Mouse (Mus musculus) G1E (cell line): Measurements from ENCODE around the gene Sh2d1b1. TPM values are rescaled to one million over a fixed set of nuclear protein-coding genes. Genes with fewer than 3 reads are reported as not detected.

Source experiments
- ATAC-seq: 2 replicates; pipeline ENCODE4 v1.8.0; 2016; ENCODE audit warnings: mild to moderate bottlenecking; ENCODE audit not compliant: insufficient number of reproducible peaks, poor library complexity, low FRiP score, severe bottlenecking; ENCODE audit errors: extremely low read depth
- DNase-seq: peaks from one replicate; pipeline ENCODE4 v3.0.0; 2012; ENCODE audit warnings: low spot score
- H3K27me3 ChIP-seq: 2 replicates; pipeline ENCODE4 v1.6.1; 2012; ENCODE audit warnings: mild to moderate bottlenecking, low read length, inconsistent platforms; ENCODE audit not compliant: insufficient read depth
- H3K36me3 ChIP-seq: replicated peaks from 2 replicates; pipeline ENCODE3; 2012; ENCODE audit warnings: mild to moderate bottlenecking, inconsistent platforms
- H3K4me1 ChIP-seq: 2 replicates; pipeline ENCODE4 v1.6.1; 2012; ENCODE audit warnings: low read depth, low read length, inconsistent platforms, mixed read lengths; ENCODE audit not compliant: insufficient read depth
- H3K4me3 ChIP-seq: 2 replicates; pipeline ENCODE4 v1.5.1; 2012; ENCODE audit warnings: low read depth, mild to moderate bottlenecking, inconsistent platforms, low read length, moderate library complexity, mixed read lengths
- H3K9me3 ChIP-seq: replicated peaks from 2 replicates; pipeline ENCODE4 v1.6.1; 2012; ENCODE audit warnings: inconsistent platforms
- CTCF ChIP-seq: IDR thresholded peaks from 2 replicates; pipeline ENCODE4 v1.5.1; 2012; ENCODE audit warnings: low read depth, low read length, inconsistent platforms, mixed read lengths
- GATA1 ChIP-seq: IDR thresholded peaks from 2 replicates; pipeline ENCODE4 v1.6.1; 2012; ENCODE audit warnings: borderline replicate concordance, low read length, inconsistent platforms, mixed read lengths
- GATA2 ChIP-seq: IDR thresholded peaks from 2 replicates; pipeline ENCODE4 v1.6.1; 2012; ENCODE audit warnings: low read depth, low read length, inconsistent platforms, borderline replicate concordance
- POLR2AphosphoS5 ChIP-seq: IDR thresholded peaks from 2 replicates; pipeline ENCODE4 v1.6.1; 2012; ENCODE audit warnings: low read depth, low read length, inconsistent platforms; ENCODE audit not compliant: insufficient replicate concordance
- TAL1 ChIP-seq: conservative IDR thresholded peaks from 2 replicates; pipeline ENCODE4 v1.6.1; 2012; ENCODE audit warnings: low read depth, low read length, inconsistent platforms, mixed read lengths
- polyA plus RNA-seq: library from polyadenylated mRNA; stranded (reverse); fragments of >175 nt; gene quantifications from 2 replicates; pipeline ENCODE4 v1.2.3, GENCODE M21; 2012
- total RNA-seq, 2 experiments: library from RNA; stranded (forward) in 1 of 2; stranded (reverse) in 1 of 2; fragments of 200-1000 nt in 1 of 2; fragments of >200 nt in 1 of 2; fragmentation: Nextera tagmentation in 1 of 2; gene quantifications; 2 replicates each; pipeline ENCODE4 v1.2.3; 2014 to 2017

The Sh2d1b1 gene
- total and polyA plus RNA-seq, 3 experiments, result 0.16 TPM; not detected in 2

DNA sequence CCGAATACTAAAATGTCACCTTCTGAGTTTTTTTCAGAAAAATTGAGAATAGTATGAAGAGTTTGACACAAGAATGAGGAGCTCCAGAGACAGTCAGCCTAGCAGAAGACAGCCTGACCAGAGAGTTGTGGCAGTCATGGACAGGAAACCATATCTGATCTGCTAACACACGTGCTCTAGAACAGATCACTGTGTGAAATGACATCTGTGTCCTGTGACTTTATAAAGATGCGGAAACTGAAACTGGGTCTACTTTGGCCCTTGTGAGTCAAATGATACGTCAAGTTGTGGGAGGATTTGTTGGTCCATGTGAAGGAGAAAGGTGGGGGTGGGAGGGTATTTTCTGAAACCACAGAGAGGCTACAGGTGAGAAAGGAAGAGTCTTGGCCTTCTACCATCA, 6.4 kb upstream of the Sh2d1b1 start:
- no peaks in the 10 kb centered on the region for H3K9me3 ChIP-seq
- no peak for ATAC-seq
- 0 out of 2 replicates have a peak, but pooled peaks cover 8% of the 10 kb centered on the region for H3K27me3 ChIP-seq
- H3K4me1 ChIP-seq, result no peaks in the 10 kb centered on the region
- no peak overlapping the region for H3K4me3 ChIP-seq
- no peaks in the 10 kb centered on the region for H3K36me3 ChIP-seq
- TF ChIP-seq POLR2AphosphoS5, result no peak
- no peak for TF ChIP-seq GATA2
- TF ChIP-seq GATA1, result no peak
- no peak for TF ChIP-seq CTCF
- no peak for TF ChIP-seq TAL1
- no peak for DNase-seq

DNA sequence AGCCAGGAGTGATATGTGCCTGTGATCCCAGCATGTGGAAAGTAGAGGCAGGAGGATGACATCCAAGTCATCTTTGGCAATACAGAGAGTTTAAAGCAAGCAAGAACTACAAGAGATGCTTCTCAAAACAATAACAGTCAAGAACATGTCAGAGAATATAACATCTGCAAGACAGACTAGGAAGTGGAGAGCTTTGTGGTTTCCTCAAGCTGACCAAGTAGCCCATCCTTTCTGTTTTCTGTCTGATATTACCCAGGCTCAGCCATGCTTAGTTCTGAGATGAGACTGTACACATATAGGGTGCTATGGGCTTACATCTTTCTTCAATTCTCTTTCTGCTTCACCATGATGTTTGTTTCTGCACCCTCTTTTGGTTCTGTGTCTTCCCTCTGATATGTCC, 3.9 kb upstream of the Sh2d1b1 start:
- 0 out of 2 replicates have a peak, but pooled peaks cover 8% of the 10 kb centered on the region for H3K27me3 ChIP-seq
- H3K4me3 ChIP-seq, result no peak overlapping the region
- DNase-seq (no peak), ATAC-seq (no peak)
- no peaks in the 10 kb centered on the region for H3K9me3 ChIP-seq
- no peaks in the 10 kb centered on the region for H3K4me1 ChIP-seq
- H3K36me3 ChIP-seq, result no peaks in the 10 kb centered on the region
- no peak for TF ChIP-seq TAL1
- TF ChIP-seq GATA2, result no peak
- no peak for TF ChIP-seq CTCF
- no peak for TF ChIP-seq GATA1
- TF ChIP-seq POLR2AphosphoS5, result no peak

DNA sequence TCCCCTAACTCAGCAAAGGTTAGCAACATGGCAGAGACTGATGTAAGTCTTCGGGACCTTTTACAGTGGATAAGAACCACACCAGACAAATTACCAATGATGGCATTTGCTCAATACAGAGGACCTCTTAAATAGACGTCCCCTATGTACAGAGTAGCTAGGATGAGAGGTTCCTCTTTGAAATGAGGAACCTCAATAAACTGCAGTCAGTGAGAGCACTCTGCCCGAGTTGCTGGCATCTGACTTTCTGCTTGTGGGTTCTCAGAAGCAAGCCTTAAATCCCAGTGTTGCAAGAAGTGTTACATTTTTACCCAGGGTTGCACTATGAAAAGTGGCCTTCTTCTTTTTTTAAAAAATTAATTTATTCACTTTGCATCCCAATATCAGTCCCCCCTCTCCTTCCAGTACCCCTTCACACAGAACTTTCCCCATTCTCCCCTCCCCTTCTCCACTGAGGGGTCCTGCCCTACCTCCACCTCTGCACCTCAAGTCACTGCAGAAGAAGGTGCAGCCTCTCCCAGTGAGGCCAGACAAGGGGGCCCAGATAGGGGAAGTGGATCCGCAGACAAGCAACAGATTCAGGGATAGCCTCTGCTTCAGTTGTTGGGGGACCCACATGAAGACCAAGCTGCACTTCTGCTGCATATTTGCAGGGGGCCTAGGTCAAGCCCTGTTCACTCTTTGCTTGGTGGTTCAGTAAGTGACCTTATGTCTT, 5.5 kb downstream of the Sh2d1b1 start:
- Histone ChIP-seq H3K4me3 (no peak overlapping the region), H3K9me3 (no peaks in the 10 kb centered on the region), H3K36me3 (no peaks in the 10 kb centered on the region), H3K4me1 (no peaks in the 10 kb centered on the region), H3K27me3 (peaks cover 3% of the 10 kb centered on the region; the same call in 1 of the 2 replicates)
- TF ChIP-seq POLR2AphosphoS5 (no peak), GATA2 (no peak), TAL1 (no peak), GATA1 (no peak), CTCF (no peak)
- DNase-seq (no peak), ATAC-seq (no peak)

DNA sequence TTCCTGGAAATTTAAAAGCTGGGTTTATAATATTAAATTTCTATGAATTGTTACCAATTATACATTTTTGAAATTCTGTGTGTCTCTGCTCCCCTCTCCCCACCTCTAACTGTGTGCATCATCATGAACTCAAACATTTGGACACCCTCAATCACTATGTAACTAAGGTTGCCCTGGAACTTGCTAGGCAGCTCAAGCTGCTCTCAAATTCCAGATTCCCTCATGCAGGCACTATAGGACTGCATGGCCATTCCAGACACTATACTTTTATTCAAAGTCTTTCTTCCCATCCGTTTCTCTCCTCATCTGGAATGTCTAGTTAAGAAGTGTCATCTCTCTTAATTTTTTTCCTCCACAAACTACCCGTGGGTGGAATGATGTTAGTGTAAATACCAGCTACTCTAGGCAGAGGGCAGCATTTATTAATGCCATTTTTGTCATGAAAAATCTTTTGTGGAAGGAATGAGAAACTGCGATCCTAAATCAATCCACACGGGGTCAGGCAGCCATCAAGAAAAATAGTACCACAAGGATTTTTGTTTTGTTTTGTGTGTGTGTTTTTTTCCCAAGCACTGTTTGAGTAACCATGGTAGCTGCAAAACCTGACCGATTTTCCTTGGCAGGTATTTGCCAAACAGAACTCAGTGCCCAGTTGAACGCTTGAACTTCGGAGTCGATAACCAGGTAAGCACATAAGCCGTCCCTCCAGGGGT, 15.3 kb downstream of the Sh2d1b1 start:
- Histone ChIP-seq H3K4me3 (no peak overlapping the region), H3K9me3 (no peaks in the 10 kb centered on the region), H3K27me3 (peaks cover 7% of the 10 kb centered on the region), H3K4me1 (no peaks in the 10 kb centered on the region), H3K36me3 (no peaks in the 10 kb centered on the region)
- DNase-seq, result no peak
- ATAC-seq, result no peak
- TF ChIP-seq CTCF (no peak), GATA2 (no peak), POLR2AphosphoS5 (no peak), GATA1 (no peak), TAL1 (no peak)

DNA sequence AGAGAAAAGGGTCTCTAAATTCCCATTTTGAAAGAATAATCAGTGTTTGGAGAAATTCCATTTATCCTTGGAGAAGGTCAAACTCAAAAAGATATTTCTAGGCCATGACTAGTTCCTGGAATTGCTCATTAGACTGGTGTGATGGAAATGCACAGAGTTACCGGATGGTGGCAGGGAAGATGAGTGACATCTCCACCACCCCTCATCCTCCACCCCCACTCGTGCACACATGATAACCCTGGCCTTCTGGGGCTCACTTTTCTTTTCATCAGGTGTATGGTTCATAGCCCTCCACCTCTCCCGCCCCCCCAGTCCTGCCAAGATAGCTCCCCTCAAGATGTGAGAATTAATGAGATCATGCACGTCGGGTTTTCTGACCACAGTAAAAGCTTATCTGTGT, 16.1 kb downstream of the Sh2d1b1 start:
- H3K4me1 ChIP-seq, result no peaks in the 10 kb centered on the region
- no peak overlapping the region for H3K4me3 ChIP-seq
- H3K27me3 ChIP-seq, result peaks cover 5% of the 10 kb centered on the region
- no peak for DNase-seq
- H3K36me3 ChIP-seq, result no peaks in the 10 kb centered on the region
- no peaks in the 10 kb centered on the region for H3K9me3 ChIP-seq
- TF ChIP-seq GATA2, result no peak
- no peak for ATAC-seq

DNA sequence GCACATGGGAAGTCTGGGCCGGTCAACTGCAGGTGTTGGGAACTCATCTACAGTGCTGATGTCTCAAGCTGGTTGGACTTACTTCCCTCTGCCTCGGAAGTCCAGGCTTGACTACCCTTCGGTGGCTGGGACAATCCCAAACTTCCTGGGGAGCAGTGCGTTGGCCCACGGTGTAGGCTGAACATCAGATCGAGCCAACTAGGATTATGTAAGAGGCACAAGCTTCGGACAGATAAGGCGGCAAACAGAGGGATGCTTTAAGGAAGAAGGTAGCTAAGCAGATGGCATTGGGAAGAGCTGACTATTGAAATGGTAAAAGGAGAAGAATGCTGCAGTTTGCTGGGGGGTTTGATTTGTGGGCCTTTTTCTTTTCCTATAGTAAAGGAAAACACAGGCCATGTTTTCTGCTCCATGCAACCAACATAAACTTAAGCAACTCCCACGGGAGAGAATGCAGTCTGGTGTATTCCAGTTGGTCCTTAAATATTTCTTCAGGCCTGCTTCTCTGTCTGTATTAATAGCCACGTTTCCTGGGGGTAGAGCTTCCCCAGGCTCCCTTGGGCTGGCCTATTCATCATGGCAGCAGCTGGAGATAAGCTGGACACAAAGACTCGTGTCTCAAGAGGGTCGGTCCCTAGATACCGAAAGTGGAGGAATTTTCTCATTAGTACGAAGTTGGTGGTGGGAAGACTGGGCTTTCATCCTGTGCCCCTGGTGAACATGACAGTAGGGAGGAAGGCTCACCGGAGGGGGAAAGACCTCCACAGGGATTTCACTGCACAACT, 17.9 kb downstream of the Sh2d1b1 start:
- Histone ChIP-seq H3K9me3 (no peaks in the 10 kb centered on the region), H3K36me3 (no peaks in the 10 kb centered on the region), H3K27me3 (peaks cover 10% of the 10 kb centered on the region), H3K4me3 (no peak overlapping the region), H3K4me1 (no peaks in the 10 kb centered on the region)
- no peak for DNase-seq
- no peak for TF ChIP-seq GATA2
- no peak for TF ChIP-seq POLR2AphosphoS5
- TF ChIP-seq GATA1, result no peak
- TF ChIP-seq CTCF, result no peak
- no peak for TF ChIP-seq TAL1
- no peak for ATAC-seq
